Mouse (Mus musculus): Measurements from ENCODE around the gene Pdxk. TPM values are rescaled to one million over a fixed set of nuclear protein-coding genes. Genes with fewer than 3 reads are reported as not detected.
"Not testable (repeated sequence)": the region's sequence is repeated elsewhere in the genome, so short reads cannot be mapped to it uniquely, and the experiment has no call there.

Pdxk gene
- polyA plus RNA-seq (2012), result 0.14 TPM in 2 replicates

- Histone ChIP-seq H3K4me1 (ENCODE audit: control insufficient read depth) (peaks cover 26% of the 10 kb centered on the region), H3K9me3 (ENCODE audit: control insufficient read depth, low read length) (no peaks in the 10 kb centered on the region)
- TF ChIP-seq TAL1 (IDR thresholded peaks at IDR 0.05; ENCODE audit: low read length), result no peak
- no peak for TF ChIP-seq GATA1 (IDR thresholded peaks at IDR 0.05; ENCODE audit: low read length)
These were observed at the start of gene Pdxk for GRCm38 (mm10) chr10:78464792-78465207. Gene Pdxk, minus strand, starts transcription at chr10:78464975.

DNA sequence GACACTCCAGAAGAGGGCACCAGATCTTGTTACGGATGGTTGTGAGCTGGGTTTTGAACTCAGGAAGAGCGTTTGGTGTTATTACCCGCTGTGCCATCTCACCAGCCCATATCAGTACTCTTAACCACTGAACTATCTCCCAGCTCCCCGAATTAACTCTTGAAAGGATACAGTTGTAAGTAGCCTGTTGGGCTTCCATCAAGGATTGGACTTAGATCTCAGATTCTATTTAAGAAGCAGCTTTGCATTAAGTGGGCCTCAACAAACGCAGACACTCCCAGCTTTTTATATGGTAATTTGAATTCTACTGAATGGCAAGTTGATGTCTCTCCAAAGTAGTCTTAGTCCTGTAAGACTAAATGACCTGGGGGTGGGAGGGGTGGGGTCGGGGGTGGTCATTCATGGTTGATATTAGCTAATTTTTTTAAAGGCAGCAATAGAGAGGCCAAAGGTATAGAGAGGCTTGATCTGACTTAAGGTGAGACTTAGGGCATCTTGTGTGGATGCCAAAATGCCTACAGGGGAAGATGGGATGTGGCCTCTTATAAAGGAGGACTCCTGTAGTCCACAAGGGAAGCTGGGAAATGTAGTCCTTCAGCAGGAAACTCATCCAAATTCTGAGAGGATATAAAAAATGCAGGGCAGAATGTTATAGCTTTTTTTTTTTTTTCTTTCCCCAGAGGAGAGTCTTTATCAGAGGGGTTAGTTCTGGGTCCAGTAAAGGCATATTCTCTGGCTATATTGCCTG, 38.4 kb upstream of the Pdxk start:
- H3K27me3 ChIP-seq (ENCODE audit: control insufficient read depth), result no peaks in the 10 kb centered on the region
- H3K4me1 ChIP-seq (ENCODE audit: control insufficient read depth), result no peaks in the 10 kb centered on the region
- no peak for TF ChIP-seq GATA1 (IDR thresholded peaks at IDR 0.05; ENCODE audit: low read length)
- H3K4me3 ChIP-seq (replicated peaks), result no peak overlapping the region
- no peaks in the 10 kb centered on the region for H3K36me3 ChIP-seq (ENCODE audit: control insufficient read depth)
- H3K9me3 ChIP-seq (ENCODE audit: control insufficient read depth, low read length), result no peaks in the 10 kb centered on the region

More at GRCm38 (mm10) chr10:78464792-78465207, at the start of gene Pdxk:
- H3K27me3 ChIP-seq (ENCODE audit: control insufficient read depth), result peaks cover 2% of the 10 kb centered on the region; the same call in 1 of the 2 replicates
- H3K36me3 ChIP-seq (ENCODE audit: control insufficient read depth), result no peaks in the 10 kb centered on the region
- H3K4me3 ChIP-seq (replicated peaks), result peak within 1 kb of the TSS; percentile 69

DNA sequence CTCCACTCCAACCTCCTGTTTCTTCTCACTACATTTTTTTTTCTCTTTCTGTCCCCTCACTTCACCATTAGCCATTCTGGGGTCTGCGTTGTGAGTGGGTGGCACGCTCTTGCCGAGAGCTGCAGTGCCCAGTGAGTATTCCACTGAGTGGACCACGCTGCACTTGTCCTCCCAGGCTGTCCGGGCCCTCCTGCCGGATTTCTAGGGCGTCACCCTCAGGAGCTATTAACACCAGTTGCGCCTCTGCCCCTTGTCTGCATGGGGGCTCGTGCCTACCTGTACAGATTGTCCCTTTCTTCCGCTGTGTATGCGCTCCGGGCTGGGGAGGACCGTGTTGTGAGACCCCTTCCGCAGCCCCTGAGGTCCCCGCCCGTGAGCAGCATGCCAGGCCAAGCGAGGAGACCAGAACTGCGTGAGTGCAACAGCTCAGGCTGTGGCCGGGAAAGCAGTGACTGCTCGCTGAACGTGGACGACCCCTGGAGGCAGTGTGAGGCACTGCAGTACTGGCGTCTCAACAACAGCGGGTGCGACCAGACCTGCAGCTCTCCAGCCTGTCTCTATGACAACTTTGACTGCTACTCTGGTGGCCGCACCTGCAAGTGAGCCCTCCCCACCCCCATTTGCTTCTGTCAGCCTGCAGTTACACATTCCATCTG, 22.8 kb upstream of the Pdxk start:
- peaks cover 12% of the 10 kb centered on the region for H3K27me3 ChIP-seq (ENCODE audit: control insufficient read depth)
- H3K4me1 ChIP-seq (ENCODE audit: control insufficient read depth), result peaks cover 9% of the 10 kb centered on the region
- no peak for TF ChIP-seq GATA1 (IDR thresholded peaks at IDR 0.05; ENCODE audit: low read length)
- no peak for TF ChIP-seq TAL1 (IDR thresholded peaks at IDR 0.05; ENCODE audit: low read length)
- no peak overlapping the region for H3K4me3 ChIP-seq (replicated peaks)
- no peaks in the 10 kb centered on the region for H3K9me3 ChIP-seq (ENCODE audit: control insufficient read depth, low read length)
- no peaks in the 10 kb centered on the region for H3K36me3 ChIP-seq (ENCODE audit: control insufficient read depth)

DNA sequence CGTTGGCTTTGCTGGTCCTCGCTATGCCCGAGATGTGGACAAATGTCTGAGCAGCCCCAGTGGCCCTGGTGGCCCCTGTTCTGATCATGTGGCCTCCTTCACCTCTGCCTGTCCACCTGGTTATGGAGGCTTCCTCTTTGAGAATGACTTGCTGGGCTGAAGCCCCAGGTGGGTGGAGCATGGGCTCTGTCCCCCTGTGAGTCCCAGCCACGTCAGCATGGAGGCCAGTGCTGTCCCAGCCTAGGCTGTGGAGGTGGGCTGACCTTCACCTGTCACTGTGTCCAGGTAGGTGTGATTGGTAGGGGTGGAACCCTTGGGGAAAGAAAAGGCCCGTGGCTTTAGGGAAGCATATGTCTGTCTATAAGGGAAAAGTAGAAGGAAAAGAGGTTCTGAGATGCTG, 22.1 kb upstream of the Pdxk start:
- Histone ChIP-seq H3K4me1 (ENCODE audit: control insufficient read depth) (peaks cover 16% of the 10 kb centered on the region), H3K27me3 (ENCODE audit: control insufficient read depth) (peaks cover 12% of the 10 kb centered on the region), H3K4me3 (replicated peaks) (no peak overlapping the region), H3K36me3 (ENCODE audit: control insufficient read depth) (no peaks in the 10 kb centered on the region), H3K9me3 (ENCODE audit: control insufficient read depth, low read length) (no peaks in the 10 kb centered on the region)
- TF ChIP-seq GATA1 (IDR thresholded peaks at IDR 0.05; ENCODE audit: low read length) (no peak), TAL1 (IDR thresholded peaks at IDR 0.05; ENCODE audit: low read length) (no peak)

DNA sequence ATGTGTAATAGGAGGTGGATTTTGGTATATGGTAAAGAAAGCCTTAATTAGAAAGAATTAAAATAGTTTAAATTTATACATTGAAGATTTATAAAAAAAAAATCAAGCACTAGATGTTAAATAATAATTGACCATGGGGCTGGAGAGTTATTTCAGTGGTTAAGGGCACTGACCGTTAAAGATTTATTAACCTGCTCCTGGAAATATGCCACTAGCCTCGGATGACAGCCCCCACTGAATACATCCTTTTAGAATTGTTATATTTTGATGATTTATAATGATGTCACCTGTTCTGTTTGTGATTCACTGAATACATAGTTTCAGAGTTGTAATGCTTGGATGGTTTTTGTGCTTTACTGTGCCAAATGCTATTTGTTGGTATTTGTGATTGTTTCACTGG, 20.6 kb upstream of the Pdxk start:
- Histone ChIP-seq H3K27me3 (ENCODE audit: control insufficient read depth) (peaks cover 12% of the 10 kb centered on the region), H3K4me1 (ENCODE audit: control insufficient read depth) (peaks cover 28% of the 10 kb centered on the region)
- H3K9me3 ChIP-seq (ENCODE audit: control insufficient read depth, low read length); H3K36me3 ChIP-seq (ENCODE audit: control insufficient read depth); H3K4me3 ChIP-seq (replicated peaks): not testable (repeated sequence)

DNA sequence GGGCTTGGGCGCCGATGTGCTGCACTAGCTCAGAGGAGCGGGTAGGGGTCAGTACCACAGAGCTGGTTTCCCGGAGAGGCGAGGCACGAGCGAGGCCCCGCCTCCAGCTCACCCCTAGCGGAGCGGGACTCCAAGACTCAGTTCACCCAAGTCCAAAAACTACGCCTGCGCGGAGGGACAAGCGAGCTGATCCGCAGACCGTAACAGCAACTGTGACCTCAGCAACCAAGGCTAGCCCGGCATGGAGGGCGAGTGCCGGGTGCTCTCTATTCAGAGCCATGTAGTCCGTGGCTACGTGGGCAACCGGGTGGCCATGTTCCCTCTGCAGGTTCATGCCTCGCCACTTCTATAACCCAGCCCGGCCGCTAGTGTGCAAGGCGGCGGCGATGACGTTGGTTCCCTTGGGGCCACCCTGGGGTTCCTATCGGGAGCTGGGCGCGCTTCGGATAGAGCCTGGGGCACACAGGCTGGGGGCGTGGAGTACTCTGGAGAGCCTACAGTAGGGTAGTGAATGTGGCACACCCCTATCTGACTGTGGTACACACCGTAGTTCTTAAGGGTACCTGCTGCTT, 17.2 kb upstream of the Pdxk start:
- H3K4me3 ChIP-seq (replicated peaks), result peak overlapping the region; percentile 65
- TF ChIP-seq GATA1 (IDR thresholded peaks at IDR 0.05; ENCODE audit: low read length) (no peak), TAL1 (IDR thresholded peaks at IDR 0.05; ENCODE audit: low read length) (no peak)
- H3K9me3 ChIP-seq (ENCODE audit: control insufficient read depth, low read length), result no peaks in the 10 kb centered on the region
- peaks cover 25% of the 10 kb centered on the region for H3K4me1 ChIP-seq (ENCODE audit: control insufficient read depth)
- H3K36me3 ChIP-seq (ENCODE audit: control insufficient read depth), result no peaks in the 10 kb centered on the region
- H3K27me3 ChIP-seq (ENCODE audit: control insufficient read depth), result peaks cover 4% of the 10 kb centered on the region; the same call in 1 of the 2 replicates

DNA sequence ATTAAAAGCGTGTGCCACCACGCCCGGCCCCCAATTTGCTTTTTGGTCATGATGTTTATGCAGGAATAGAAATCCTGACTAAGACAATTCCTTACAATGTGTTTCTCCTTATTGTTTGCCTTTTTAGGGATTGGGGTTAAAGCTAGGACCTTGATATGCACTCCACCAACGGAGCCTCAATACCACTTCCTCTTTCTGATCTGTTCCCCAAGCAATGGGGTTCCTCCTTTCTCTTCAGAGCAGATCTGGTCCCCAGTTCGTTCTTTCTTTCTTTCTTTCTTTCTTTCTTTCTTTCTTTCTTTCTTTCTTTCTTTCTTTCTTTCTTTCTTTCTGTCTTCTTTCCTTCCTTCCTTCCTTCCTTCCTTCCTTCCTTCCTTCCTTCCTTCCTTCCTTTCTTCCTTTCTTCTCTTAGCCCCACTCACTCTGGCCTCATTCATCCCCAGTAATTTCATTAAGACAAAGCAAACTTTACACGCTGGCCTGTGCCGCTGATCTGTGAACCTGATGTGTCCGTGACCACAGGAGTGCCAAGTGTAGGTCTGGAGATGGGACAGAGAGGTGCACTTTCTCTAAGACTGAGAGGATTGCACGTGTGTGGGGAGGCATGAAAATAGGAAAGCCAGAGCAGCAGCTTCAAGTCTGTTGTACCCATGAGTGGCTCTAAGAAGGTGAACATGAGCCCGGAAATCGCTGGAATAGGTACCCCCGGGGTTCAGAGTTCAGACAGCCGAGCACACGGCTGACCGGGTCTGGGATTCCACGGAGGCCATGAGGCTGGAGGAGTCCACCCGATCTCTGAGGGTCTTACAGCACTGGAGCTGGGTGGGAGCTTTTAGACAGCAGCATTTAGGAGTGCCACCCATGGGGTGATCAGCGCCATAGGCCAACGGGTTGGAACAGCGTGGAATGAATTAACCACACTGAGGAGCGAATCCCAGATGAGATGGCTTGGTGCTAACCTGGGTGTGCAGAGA, 16.5 kb upstream of the Pdxk start:
- Histone ChIP-seq H3K27me3 (ENCODE audit: control insufficient read depth) (peaks cover 5% of the 10 kb centered on the region; the same call in 1 of the 2 replicates), H3K4me3 (replicated peaks) (peak overlapping the region; percentile 65), H3K9me3 (ENCODE audit: control insufficient read depth, low read length) (no peaks in the 10 kb centered on the region), H3K4me1 (ENCODE audit: control insufficient read depth) (peaks cover 25% of the 10 kb centered on the region), H3K36me3 (ENCODE audit: control insufficient read depth) (no peaks in the 10 kb centered on the region)
- TF ChIP-seq GATA1 (IDR thresholded peaks at IDR 0.05; ENCODE audit: low read length) (no peak), TAL1 (IDR thresholded peaks at IDR 0.05; ENCODE audit: low read length) (no peak)

GRCm38 (mm10) chr10:78476821-78477220, 12.0 kb upstream of the Pdxk start:
- H3K9me3 ChIP-seq (ENCODE audit: control insufficient read depth, low read length), result no peaks in the 10 kb centered on the region
- no peak overlapping the region for H3K4me3 ChIP-seq (replicated peaks)
- peaks cover 9% of the 10 kb centered on the region for H3K27me3 ChIP-seq (ENCODE audit: control insufficient read depth)
- peaks cover 12% of the 10 kb centered on the region for H3K4me1 ChIP-seq (ENCODE audit: control insufficient read depth)
- H3K36me3 ChIP-seq (ENCODE audit: control insufficient read depth), result no peaks in the 10 kb centered on the region
- TF ChIP-seq GATA1 (IDR thresholded peaks at IDR 0.05; ENCODE audit: low read length) (no peak), TAL1 (IDR thresholded peaks at IDR 0.05; ENCODE audit: low read length) (no peak)
